Mouse (Mus musculus) megakaryocyte progenitor cell, adult 5-6 weeks (primary cell): ENCODE measurements around the gene Gm9376. TPM values are rescaled to one million over a fixed set of nuclear protein-coding genes. Genes with fewer than 3 reads are reported as not detected.

Experiments used
- ATAC-seq: replicated peaks from 2 replicates; pipeline ENCODE4 v1.8.0; 2016; ENCODE audit warnings: mild to moderate bottlenecking, moderate TSS enrichment, inconsistent platforms; ENCODE audit not compliant: poor library complexity
- total RNA-seq, 2 experiments: library from RNA; stranded (forward) in 1 of 2; stranded (reverse) in 1 of 2; fragments of 157-497, 149-512 nt in 1 of 2; fragments of 200-1000 nt in 1 of 2; gene quantifications; 2 replicates each; pipeline versions ENCODE4 v1.2.3 to v1.2.4; 2015 to 2017

Gene Gm9376
- total RNA-seq (2015), result not detected in 2 replicates
- not detected in 2 replicates for total RNA-seq (2017)

- ATAC-seq, result no peak
These were observed at the start of gene Gm9376 for GRCm38 (mm10) chr14:118266660-118267059. TSS of gene Gm9376 (plus strand) at chr14:118266960.

- ATAC-seq, result peak; percentile 70
These were observed 45.9 kb upstream of the Gm9376 start for GRCm38 (mm10) chr14:118220885-118221284.

- ATAC-seq, result no peak
These were observed 41.6 kb upstream of the Gm9376 start for GRCm38 (mm10) chr14:118225061-118225743.

- ATAC-seq, result peak; percentile 46; the same call in 1 of the 2 replicates
These were observed 40.8 kb upstream of the Gm9376 start for GRCm38 (mm10) chr14:118225911-118226310.

- no peak for ATAC-seq
These were observed 40.1 kb upstream of the Gm9376 start for GRCm38 (mm10) chr14:118226471-118227155.

GRCm38 (mm10) chr14:118232381-118232970, 34.3 kb upstream of the Gm9376 start:
- no peak for ATAC-seq

- ATAC-seq, result no peak
These were observed 32.8 kb upstream of the Gm9376 start for GRCm38 (mm10) chr14:118233786-118234540.

- ATAC-seq, result 0 out of 2 replicates have a peak, but pooled peaks have one; percentile 5
These were observed 32.1 kb upstream of the Gm9376 start for GRCm38 (mm10) chr14:118234541-118235210.

- 0 out of 2 replicates have a peak, but pooled peaks have one; percentile 21 for ATAC-seq
These were observed 31.3 kb upstream of the Gm9376 start for GRCm38 (mm10) chr14:118235361-118235972.

- ATAC-seq, result peak; percentile 9; the same call in 1 of the 2 replicates
These were observed 30.5 kb upstream of the Gm9376 start for GRCm38 (mm10) chr14:118235973-118236885.

GRCm38 (mm10) chr14:118236886-118237289, 29.9 kb upstream of the Gm9376 start, which contains the start of gene Sox21:
TSS of gene Sox21 (minus strand) at chr14:118237030.
- no peak for ATAC-seq

- no peak for ATAC-seq
These were observed 29.0 kb upstream of the Gm9376 start for GRCm38 (mm10) chr14:118237786-118238185.

GRCm38 (mm10) chr14:118239351-118239750, 27.4 kb upstream of the Gm9376 start:
- no peak for ATAC-seq

GRCm38 (mm10) chr14:118241416-118241815, 25.3 kb upstream of the Gm9376 start:
- peak; percentile 81 for ATAC-seq

GRCm38 (mm10) chr14:118253381-118253780, 13.4 kb upstream of the Gm9376 start:
- ATAC-seq, result no peak

- no peak for ATAC-seq
These were observed 2.1 kb downstream of the Gm9376 start for GRCm38 (mm10) chr14:118268849-118269248.

- 0 out of 2 replicates have a peak, but pooled peaks have one; percentile 31 for ATAC-seq
These were observed 6.1 kb downstream of the Gm9376 start for GRCm38 (mm10) chr14:118272594-118273555.
